Mouse (Mus musculus) forelimb bud, embryonic 11.5 days (tissue): ENCODE data around the gene Hhatl.

Experiments
- DNase-seq: peaks from one replicate; pipeline ENCODE4 v3.0.0-alpha.2; 2012; ENCODE audit warnings: low read depth, low spot score

Hhatl gene

DNA sequence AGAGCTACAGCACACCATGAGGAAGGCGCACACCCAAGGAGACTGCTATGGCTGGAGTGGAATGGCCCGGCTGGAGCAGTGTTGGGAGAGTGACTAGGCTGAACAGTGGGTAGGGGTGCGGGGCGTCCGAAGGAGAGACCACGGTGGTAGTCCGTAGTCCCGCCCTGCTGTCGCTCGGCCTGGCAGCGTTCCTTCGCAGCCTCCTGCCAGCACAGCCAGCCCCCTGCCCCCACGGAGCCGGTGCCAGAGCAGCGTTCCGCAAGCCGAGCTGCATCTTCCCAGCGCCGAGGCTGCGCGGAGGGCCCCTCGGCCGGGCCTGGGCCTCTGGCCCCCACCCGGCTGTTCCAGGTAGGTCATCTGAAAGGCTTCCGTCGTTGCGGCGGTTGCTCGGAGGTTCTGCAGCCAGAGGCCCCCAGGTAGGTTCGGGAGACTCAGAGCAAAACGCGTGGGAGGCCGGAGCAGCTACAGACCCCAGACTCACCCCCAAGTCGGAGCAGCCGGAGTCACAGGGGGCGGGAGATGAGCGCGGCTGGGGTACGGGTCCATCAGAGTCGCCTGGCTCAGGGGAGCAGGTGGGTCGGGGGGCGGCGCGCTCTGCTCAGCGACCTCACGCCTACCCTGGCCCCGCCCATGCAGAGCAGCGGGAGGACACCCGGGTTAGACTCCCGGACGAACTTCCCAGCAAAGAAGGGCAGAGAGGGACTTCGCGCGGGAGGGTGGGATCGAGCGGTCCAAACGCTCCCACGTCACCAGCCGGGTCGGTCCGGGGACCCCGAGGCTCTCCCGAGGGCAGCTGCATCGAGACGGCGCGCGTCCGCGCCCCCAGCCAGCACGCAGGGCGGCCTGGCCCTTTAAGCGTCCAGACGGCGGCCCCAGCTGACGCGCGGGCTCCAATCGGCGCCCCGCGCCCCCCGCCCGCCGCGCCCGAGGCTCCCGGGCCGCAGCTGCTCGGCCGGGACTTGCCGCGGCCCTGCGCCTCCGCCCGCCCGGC, 32.9 kb downstream of the Hhatl start, which contains the start of gene Zfp651:
Gene Zfp651, plus strand, starts transcription at position 240 of the 991 bp plus-strand sequence.
- peak; percentile 70 for DNase-seq

DNA sequence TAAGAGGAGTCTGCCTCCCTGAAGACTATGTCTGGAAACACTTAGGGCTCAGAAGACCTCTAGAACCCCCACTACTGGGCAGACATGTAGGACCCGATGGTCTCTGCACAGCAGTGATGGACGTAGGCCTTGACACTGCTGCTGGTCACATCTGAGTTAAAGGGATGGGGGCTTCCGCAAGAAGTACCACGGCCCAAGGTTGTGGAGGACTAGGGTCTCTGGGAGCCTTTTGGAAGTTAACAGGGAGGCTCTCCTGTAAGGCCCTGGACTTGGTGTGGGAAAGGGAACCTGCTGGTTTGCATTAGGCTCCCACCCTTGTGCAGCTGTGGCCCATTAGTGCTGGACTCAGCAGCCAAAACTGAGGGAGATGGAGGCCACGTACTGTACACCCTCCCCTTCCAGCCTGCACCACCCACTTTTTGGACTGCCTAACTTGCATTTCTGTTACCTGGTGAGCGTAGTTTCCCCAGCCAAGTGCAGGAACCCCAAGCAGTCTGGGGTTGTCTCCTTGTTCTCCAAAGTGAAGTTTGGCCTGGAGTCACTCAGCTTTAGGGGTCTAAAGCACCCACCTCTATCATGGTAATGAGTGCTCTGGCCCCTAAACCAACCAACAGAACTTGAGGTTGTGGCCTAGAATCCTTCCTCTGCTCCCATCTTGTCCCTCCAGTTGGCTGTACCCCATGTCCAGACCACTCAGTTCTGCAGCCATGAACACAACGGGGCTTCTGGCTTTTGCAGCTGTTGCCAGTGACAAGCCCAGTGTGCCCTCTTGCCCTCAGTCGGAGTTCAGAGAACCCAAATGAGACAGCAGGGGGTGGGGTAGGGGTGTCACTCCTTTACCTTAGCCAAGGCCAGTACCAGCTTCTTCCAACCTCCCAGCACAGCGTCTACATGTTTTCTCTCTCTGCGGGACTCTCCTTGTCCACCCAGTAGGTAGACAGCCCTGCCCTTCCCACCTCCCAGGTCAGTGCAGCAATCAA, 34.2 kb downstream of the Hhatl start:
- peak; percentile 61 for DNase-seq

DNA sequence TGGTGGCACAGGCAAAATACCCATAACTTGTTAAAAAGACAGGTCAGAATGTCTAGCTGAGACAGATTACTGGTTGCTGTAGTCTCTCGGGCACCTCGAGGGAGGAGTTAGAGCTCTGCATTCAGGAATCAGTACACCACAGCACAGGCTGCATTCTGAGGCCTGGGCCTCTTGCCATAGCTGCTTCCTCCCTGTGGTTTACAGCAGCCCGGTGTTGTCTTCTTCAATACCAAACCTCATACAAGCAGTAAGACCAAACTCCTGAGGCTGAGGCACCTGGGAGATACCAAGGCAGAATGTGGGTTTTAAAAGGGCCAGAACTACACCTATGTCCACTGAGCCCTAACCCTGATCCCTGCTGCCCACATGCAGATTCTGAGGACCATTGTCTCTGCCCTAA, 34.9 kb downstream of the Hhatl start:
- DNase-seq, result peak; percentile 14

DNA sequence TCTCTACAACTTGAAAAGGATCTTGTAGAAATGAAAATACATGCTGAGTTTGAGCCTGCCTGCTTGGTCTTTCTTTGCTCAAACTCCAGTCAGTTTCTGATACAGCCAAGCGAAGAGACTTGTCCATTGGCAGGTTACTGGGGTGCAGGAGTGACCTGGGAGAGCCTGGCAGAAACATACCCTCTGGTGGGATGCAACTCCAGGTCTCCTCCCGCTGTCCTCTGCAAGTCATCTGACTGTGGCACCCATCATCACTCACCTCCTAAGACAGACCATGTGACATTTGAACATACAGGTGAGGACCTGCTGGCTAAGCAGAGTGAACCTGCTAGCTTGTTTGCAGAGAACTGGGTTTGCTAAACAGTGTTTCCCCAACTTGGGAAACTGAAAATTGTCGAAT, 35.5 kb downstream of the Hhatl start:
- no peak for DNase-seq

DNA sequence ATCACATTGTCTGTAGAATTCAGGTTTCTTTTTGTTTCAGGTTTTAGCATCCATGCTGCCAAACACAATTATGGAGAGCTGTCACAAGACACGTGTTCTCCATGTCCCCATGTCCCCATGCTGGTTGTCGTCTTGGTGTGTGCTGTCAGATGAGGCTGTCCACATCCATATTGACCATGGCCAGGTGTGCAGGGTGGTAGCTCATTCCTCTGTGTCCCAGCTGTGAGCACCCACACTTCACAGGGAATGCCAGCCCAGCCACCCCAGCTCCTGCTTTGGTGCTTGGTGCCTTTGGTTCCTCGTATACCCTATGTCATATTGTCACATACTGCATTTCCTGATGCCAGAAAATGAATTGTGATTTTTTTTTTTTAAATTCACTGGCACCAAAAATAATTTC, 37.7 kb downstream of the Hhatl start:
- no peak for DNase-seq

DNA sequence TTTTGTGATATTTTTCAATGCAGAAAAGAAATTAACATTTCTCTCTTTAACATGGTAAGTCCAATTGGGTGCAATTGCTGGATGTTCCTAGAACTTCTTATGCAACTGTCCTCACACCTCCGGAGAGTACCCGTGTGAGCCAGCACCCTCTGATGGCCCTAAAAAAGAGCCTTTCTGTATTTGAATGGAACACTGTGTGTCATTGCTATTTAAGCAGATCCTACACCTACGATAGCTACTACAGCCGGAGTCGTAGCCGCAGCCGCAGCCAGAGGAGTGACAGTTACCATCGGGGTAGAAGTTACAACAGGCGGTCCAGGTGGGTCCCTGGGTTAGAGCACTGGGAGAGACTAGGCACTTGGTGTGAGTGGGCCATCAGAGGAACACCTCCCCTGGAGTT, 39.5 kb downstream of the Hhatl start:
- DNase-seq, result no peak

DNA sequence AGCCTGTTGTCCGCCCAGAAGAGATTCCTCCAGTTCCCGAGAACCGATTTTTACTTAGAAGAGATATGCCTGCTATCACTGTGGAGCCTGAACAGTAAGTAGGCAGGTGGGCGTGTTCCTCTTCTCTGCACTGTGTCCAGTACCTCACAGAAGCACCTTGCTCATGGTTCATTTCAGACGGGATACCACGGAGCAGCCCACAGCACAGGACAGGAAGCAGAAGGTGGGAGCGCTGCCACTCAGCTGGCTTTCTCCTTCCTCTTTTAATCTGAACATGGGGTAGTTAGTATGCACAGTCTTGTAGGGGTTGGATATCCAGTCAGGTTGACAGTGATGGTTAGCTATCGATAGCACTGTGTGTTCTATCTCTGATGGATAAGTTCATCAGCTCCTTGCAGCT, 48.3 kb downstream of the Hhatl start:
- no peak for DNase-seq

DNA sequence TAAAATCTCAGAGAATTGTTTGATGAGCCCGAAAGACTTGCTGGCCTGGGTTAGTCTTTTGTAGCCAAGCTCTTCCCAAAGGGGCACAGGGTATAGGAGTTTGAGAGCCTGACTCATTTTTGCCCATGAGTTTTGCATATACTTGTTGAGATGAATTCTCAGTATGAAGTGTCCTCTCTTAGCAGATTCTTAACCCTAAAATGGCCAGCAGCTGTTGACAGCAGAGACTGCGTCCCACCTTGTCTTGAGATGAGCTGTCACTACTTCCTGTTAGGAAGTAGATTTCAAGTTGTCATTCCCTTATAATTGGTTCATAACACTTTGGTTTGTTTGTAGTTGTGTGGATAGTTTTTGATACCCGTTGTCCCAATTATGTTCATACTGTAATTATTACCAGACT, 51.1 kb downstream of the Hhatl start:
- no peak for DNase-seq

DNA sequence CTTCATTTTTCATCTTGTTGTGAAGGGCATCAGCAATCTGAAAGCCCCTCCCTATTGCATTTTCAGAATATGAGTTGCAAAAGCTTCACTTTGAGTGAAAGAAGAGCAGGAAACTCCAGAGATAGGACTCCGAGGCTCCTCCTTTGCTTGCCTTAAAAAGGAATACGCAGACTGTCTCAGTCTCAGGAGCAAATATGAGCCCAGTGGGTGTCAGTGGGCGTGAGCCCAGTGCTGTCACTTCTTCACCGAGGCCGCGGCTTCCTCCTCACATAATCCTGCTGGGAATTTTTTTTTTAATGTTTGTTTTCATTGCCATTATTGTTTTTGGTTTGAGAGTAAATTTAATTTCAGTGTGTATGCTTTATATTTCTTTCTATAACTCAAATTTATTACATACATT, 51.8 kb downstream of the Hhatl start:
- no peak for DNase-seq
